Comparison of ENCODE assay signal across 8 mouse cellular contexts in the genomic region with DNA sequence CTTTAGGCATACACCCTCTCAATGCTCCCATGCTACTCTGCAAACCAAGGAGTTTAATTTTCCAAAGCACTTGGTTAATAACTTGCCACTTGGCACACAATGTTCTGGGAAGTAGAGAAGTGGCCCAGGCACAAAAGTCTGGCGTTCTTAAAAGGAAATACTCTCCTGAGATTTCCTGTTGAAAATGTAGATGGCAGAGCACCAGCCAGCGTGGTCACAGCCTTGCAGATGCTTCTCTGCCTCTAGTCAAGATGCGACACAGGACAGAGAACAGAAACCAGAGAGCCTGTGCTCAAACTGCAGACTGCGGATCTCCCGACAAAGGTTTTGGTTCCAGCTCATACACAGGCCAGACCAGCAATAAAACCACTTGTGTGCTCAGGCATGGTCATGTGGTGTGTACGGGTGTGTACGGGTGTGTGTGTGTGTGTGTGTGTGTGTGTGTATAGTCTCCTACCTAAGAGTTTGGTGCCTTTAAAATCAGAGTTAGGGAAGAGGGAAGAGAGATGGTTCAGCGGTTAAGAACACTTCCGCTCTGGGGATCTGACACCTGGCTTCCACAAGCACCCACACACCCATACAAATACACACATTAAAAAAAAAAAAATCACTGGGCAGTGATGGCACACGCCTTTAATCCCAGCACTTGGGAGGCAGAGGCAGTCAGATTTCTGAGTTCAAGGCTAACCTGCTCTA. TPM values are rescaled to one million over a fixed set of nuclear protein-coding genes. Genes with fewer than 3 reads are reported as not detected.
DNase-seq lines count a peak whose midpoint lies in the region; ATAC-seq and TF ChIP-seq lines count a peak whose summit lies in the region.

No protein-coding gene starts in this region.

- H3K4me1 ChIP-seq in liver, adult 2 months (ENCODE audit: control insufficient read depth, insufficient read depth, low read length): peaks cover 60% of the 10 kb centered on the region
- peaks cover 26% of the 10 kb centered on the region for H3K4me1 ChIP-seq in kidney, embryonic 16.5 days (ENCODE audit: insufficient read depth, low read length)
- H3K4me1 ChIP-seq in midbrain, embryonic 15.5 days: peaks cover 24% of the 10 kb centered on the region

- no peak for DNase-seq in liver, adult 2 months (ENCODE audit: extremely low read depth, low read depth, low spot score)
- DNase-seq in liver: no peak
- peak; percentile 14 for DNase-seq in fibroblast of lung, adult 2 months (ENCODE audit: low read depth)
- DNase-seq in ovary, postnatal 14 days (ENCODE audit: low spot score): no peak
- DNase-seq in right cerebral cortex, postnatal 25 days: no peak
- DNase-seq in layer of hippocampus, adult 8-10 months (ENCODE audit: low spot score in 2 of 2): no peak

- TF ChIP-seq POLR2A in liver, adult 2 months (IDR thresholded peaks at IDR 0.05; ENCODE audit: extremely low read depth, insufficient read depth, low read length): no peak

- peak overlapping the region; percentile 77 for H3K27ac ChIP-seq in liver, adult 2 months (replicated peaks; ENCODE audit: insufficient read depth, low read depth, low read length)
- H3K27ac ChIP-seq in kidney, embryonic 16.5 days (ENCODE audit: low read length): peak overlapping the region; percentile 52
- H3K27ac ChIP-seq in midbrain, embryonic 15.5 days: peak overlapping the region; percentile 66

- no peaks in the 10 kb centered on the region for H3K9me3 ChIP-seq in kidney, embryonic 16.5 days (ENCODE audit: low read length)
- H3K9me3 ChIP-seq in midbrain, embryonic 15.5 days: no peaks in the 10 kb centered on the region

- H3K36me3 ChIP-seq in liver, adult 2 months (ENCODE audit: control insufficient read depth, insufficient read depth, low read length): no peaks in the 10 kb centered on the region
- no peaks in the 10 kb centered on the region for H3K36me3 ChIP-seq in kidney, embryonic 16.5 days (ENCODE audit: insufficient read depth, low read length)
- no peaks in the 10 kb centered on the region for H3K36me3 ChIP-seq in midbrain, embryonic 15.5 days (replicated peaks)

- H3K27me3 ChIP-seq in liver, adult 2 months (ENCODE audit: control insufficient read depth, insufficient read depth, low read length): no peaks in the 10 kb centered on the region
- H3K27me3 ChIP-seq in kidney, embryonic 16.5 days (ENCODE audit: insufficient read depth, low read length): no peaks in the 10 kb centered on the region
- H3K27me3 ChIP-seq in midbrain, embryonic 15.5 days (replicated peaks): no peaks in the 10 kb centered on the region

- TF ChIP-seq CTCF in liver, adult 2 months (IDR thresholded peaks at IDR 0.05; ENCODE audit: low read depth, low read length): no peak

- 64% methylated on average over 10 of the region's 10 CpGs for WGBS in liver, adult 2 months
- 75% methylated on average over 10 of the region's 10 CpGs for WGBS in kidney, embryonic 16.5 days
- 79% methylated on average over 10 of the region's 10 CpGs for WGBS in midbrain, embryonic 15.5 days

- H3K9ac ChIP-seq in liver, adult 2 months (ENCODE audit: low read depth, low read length): peak overlapping the region; percentile 51
- H3K9ac ChIP-seq in kidney, embryonic 16.5 days (replicated peaks; ENCODE audit: low read length): peak overlapping the region; percentile 70
- H3K9ac ChIP-seq in midbrain, embryonic 15.5 days: peak overlapping the region; percentile 70

- ATAC-seq in kidney, embryonic 16.5 days (ENCODE audit: low FRiP score, low TSS enrichment): no peak
- ATAC-seq in midbrain, embryonic 15.5 days (replicated peaks): no peak

- H3K79me2 ChIP-seq in liver, adult 2 months (ENCODE audit: control insufficient read depth, insufficient read depth, low read length): peaks cover 39% of the 10 kb centered on the region

- H3K4me3 ChIP-seq in liver, adult 2 months (ENCODE audit: insufficient read depth, low read depth, low read length): no peak overlapping the region
- H3K4me3 ChIP-seq in kidney, embryonic 16.5 days (ENCODE audit: low read length): peak overlapping the region; percentile 73
- peak overlapping the region; percentile 69 for H3K4me3 ChIP-seq in midbrain, embryonic 15.5 days

- H3K4me2 ChIP-seq in kidney, embryonic 16.5 days (replicated peaks; ENCODE audit: low read depth, low read length): peak overlapping the region; percentile 92
- peak overlapping the region; percentile 97 for H3K4me2 ChIP-seq in midbrain, embryonic 15.5 days

RNA-seq across cellular contexts. Expression of gene Wdr81, which starts 0.7 kb away (rescaled TPM):
- 14.4 and 30.4 TPM in 2 replicates for total RNA-seq in liver, adult 2 months (2014; rRNA removed)
- polyA plus RNA-seq in liver, adult 2 months (2012; rRNA removed): 20.3 and 21.5 TPM in 2 replicates
- 7.2 and 7.3 TPM in 2 replicates for polyA plus RNA-seq in kidney, embryonic 16.5 days (2015; fragmentation: Nextera tagmentation; extraction: Ambion mirVana)
- 8.4 and 8.7 TPM in 2 replicates for polyA plus RNA-seq in midbrain, embryonic 15.5 days (2015; fragmentation: Nextera tagmentation; extraction: Ambion mirVana)
- total RNA-seq in layer of hippocampus, adult 8-10 months (2022): 10 to 100 TPM; 23.5 to 25.3 (median 24.3) TPM

RNA-seq across cellular contexts. Expression of gene Tlcd2, which starts 6.3 kb away (rescaled TPM):
- total RNA-seq in liver, adult 2 months (2014; rRNA removed): 121 and 238 TPM in 2 replicates
- polyA plus RNA-seq in liver, adult 2 months (2012; rRNA removed): 237 and 265 TPM in 2 replicates
- 26.8 and 27.1 TPM in 2 replicates for polyA plus RNA-seq in kidney, embryonic 16.5 days (2015; fragmentation: Nextera tagmentation; extraction: Ambion mirVana)
- polyA plus RNA-seq in midbrain, embryonic 15.5 days (2015; fragmentation: Nextera tagmentation; extraction: Ambion mirVana): 2.2 and 2.8 TPM in 2 replicates
- total RNA-seq in layer of hippocampus, adult 8-10 months (2022): under 1 TPM in 3 of 4 experiments, not detected in 1; 0.43 to 0.45 (median 0.45) TPM

RNA-seq across cellular contexts. Expression of gene Serpinf2, which starts 15.8 kb away (rescaled TPM):
- total RNA-seq in liver, adult 2 months (2014; rRNA removed): 687 and 824 TPM in 2 replicates
- polyA plus RNA-seq in liver, adult 2 months (2012; rRNA removed): 1,567 and 1,654 TPM in 2 replicates
- polyA plus RNA-seq in kidney, embryonic 16.5 days (2015; fragmentation: Nextera tagmentation; extraction: Ambion mirVana): 57.8 and 60.2 TPM in 2 replicates
- 0.37 TPM in 1 of 2 replicates, not detected in the other for polyA plus RNA-seq in midbrain, embryonic 15.5 days (2015; fragmentation: Nextera tagmentation; extraction: Ambion mirVana)
- 1 to 10 TPM in 2 of 4 experiments, under 1 TPM in 2; 0.45 to 4.0 (median 1.8) TPM for total RNA-seq in layer of hippocampus, adult 8-10 months (2022)

RNA-seq across cellular contexts. Expression of gene Prpf8, which starts 31.4 kb away (rescaled TPM):
- 72.8 and 102 TPM in 2 replicates for total RNA-seq in liver, adult 2 months (2014; rRNA removed)
- polyA plus RNA-seq in liver, adult 2 months (2012; rRNA removed): 59.4 and 63.3 TPM in 2 replicates
- 64.0 and 66.2 TPM in 2 replicates for polyA plus RNA-seq in kidney, embryonic 16.5 days (2015; fragmentation: Nextera tagmentation; extraction: Ambion mirVana)
- polyA plus RNA-seq in midbrain, embryonic 15.5 days (2015; fragmentation: Nextera tagmentation; extraction: Ambion mirVana): 54.8 and 56.4 TPM in 2 replicates
- total RNA-seq in layer of hippocampus, adult 8-10 months (2022): 100 to 1,000 TPM; 129 to 140 (median 135) TPM

RNA-seq across cellular contexts. Expression of gene Serpinf1, which starts 32.7 kb away (rescaled TPM):
- 810 and 1,243 TPM in 2 replicates for total RNA-seq in liver, adult 2 months (2014; rRNA removed)
- 891 and 972 TPM in 2 replicates for polyA plus RNA-seq in liver, adult 2 months (2012; rRNA removed)
- polyA plus RNA-seq in kidney, embryonic 16.5 days (2015; fragmentation: Nextera tagmentation; extraction: Ambion mirVana): 121 and 127 TPM in 2 replicates
- 29.8 and 42.7 TPM in 2 replicates for polyA plus RNA-seq in midbrain, embryonic 15.5 days (2015; fragmentation: Nextera tagmentation; extraction: Ambion mirVana)
- 10 to 100 TPM in 3 of 4 experiments, 1 to 10 TPM in 1; 9.7 to 16.0 (median 11.5) TPM for total RNA-seq in layer of hippocampus, adult 8-10 months (2022)

Comparison
In these comparisons a context has a peak if more than half of its experiments do, and no peak if none do; other contexts are left out.
1. RNA of gene Serpinf2, which starts 15.8 kb away (polyA plus RNA-seq): 1,567 to 1,654 TPM in liver, adult 2 months and 57.8 to 60.2 TPM in kidney, embryonic 16.5 days; 0.37 TPM in midbrain, embryonic 15.5 days; every median in the first group is over 10 times any median in the second.
2. Peak in every context shown above with its lines, with median percentiles within 50 percentile points of each other: H3K27ac ChIP-seq and H3K9ac ChIP-seq.